Mouse (Mus musculus): ENCODE measurements around the gene Ip6k1. TPM values are rescaled to one million over a fixed set of nuclear protein-coding genes. Genes with fewer than 3 reads are reported as not detected.

Gene Ip6k1
- total and polyA plus RNA-seq, 3 experiments = 31.8 to 59.1 (median 37.2) TPM

GRCm38 (mm10) chr9:108049561-108050251 is 47.4 kb downstream of the Ip6k1 start:
- DNase-seq (ENCODE audit: low read depth, low spot score) = no peak
- TF ChIP-seq MAZ (IDR thresholded peaks at IDR 0.05; ENCODE audit: low read depth, low read length) (no peak), E2F4 (IDR thresholded peaks at IDR 0.05; ENCODE audit: borderline replicate concordance, low read depth, low read length) (no peak), SMC3 (IDR thresholded peaks at IDR 0.05; ENCODE audit: low read depth, low read length) (peak; percentile 10; the same call in 1 of the 2 replicates), ZMIZ1 (IDR thresholded peaks at IDR 0.05; ENCODE audit: low read depth, low read length) (0 out of 2 replicates have a peak, but pooled peaks have one; percentile 41), POLR2AphosphoS5 (IDR thresholded peaks at IDR 0.05; ENCODE audit: borderline replicate concordance, low read depth, low read length) (peak; percentile 71; the same call in 1 of the 2 replicates), ETS1 (IDR thresholded peaks at IDR 0.05; ENCODE audit: low read depth, low read length) (no peak), RCOR1 (IDR thresholded peaks at IDR 0.05; ENCODE audit: low read depth, low read length) (no peak)
- peaks cover 2 to 17% of the 10 kb centered on the region in 2 experiments for H3K4me1 ChIP-seq (ENCODE audit: control insufficient read depth in 1 of 2, insufficient read depth in 2 of 2, low read length in 2 of 2)
- H3K27me3 ChIP-seq (ENCODE audit: control insufficient read depth in 1 of 2, insufficient read depth in 2 of 2, low read length in 2 of 2) = no peaks in the 10 kb centered on the region
- peak overlapping the region; percentile 89 for H3K9ac ChIP-seq (ENCODE audit: control insufficient read depth, low read depth, low read length, poor library complexity, severe bottlenecking)
- peaks cover 0 to 6% of the 10 kb centered on the region in 2 experiments; a peak in 2 of 4 replicates for H3K36me3 ChIP-seq (ENCODE audit: control insufficient read depth in 1 of 2, insufficient read depth in 2 of 2, low read length in 2 of 2)
- H3K4me3 ChIP-seq (ENCODE audit: control insufficient read depth in 1 of 2, insufficient read depth in 1 of 2, low read depth in 2 of 2, low read length in 2 of 2) = peak overlapping the region; percentile 89 to 98
- H3K9me3 ChIP-seq (replicated peaks; ENCODE audit: insufficient read depth, low read length) = no peaks in the 10 kb centered on the region
- peaks cover 10% of the 10 kb centered on the region for H3K79me2 ChIP-seq (ENCODE audit: control insufficient read depth, insufficient read depth, low read length, poor library complexity)
- peak overlapping the region; percentile 44 for H3K27ac ChIP-seq (ENCODE audit: control insufficient read depth, low read depth, low read length)

DNA sequence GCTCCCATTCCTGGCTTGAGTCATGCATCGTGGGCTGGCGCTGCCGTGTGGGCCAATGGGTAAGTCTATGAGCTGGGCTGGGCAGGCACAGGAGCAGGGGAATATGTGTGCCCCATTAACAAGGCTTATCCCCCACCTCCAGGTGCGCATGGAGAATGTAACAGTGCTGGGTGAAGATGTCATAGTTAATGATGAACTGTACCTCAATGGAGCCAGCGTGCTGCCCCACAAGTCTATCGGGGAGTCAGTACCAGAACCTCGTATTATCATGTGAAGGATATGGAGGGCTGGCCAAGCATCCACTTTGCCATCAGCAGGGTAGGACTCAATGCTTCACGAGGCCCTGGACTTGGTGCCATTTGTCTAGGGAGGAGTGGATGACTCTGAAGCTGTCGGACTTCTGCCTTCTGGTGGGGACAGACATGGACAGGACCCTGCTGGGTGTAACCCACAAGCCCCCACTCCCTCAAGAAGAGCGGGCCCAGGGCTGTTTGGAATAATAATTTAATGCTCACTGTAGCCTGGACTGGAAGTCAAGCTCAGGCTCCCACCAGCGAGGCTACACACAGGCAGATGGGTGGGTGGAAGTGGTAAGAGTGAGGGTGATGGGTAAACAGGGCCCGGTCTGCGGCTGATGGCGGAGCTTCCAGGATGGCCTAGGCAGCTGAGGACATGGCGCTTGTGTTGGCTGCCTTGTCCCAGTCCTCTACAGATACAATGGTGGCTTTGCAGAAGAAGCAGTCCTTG is 49.1 kb downstream of the Ip6k1 start:
- Histone ChIP-seq H3K79me2 (ENCODE audit: control insufficient read depth, insufficient read depth, low read length, poor library complexity) (peaks cover 10% of the 10 kb centered on the region), H3K4me1 (ENCODE audit: control insufficient read depth in 1 of 2, insufficient read depth in 2 of 2, low read length in 2 of 2) (peaks cover 2 to 17% of the 10 kb centered on the region in 2 experiments), H3K36me3 (ENCODE audit: control insufficient read depth in 1 of 2, insufficient read depth in 2 of 2, low read length in 2 of 2) (peaks cover 0 to 6% of the 10 kb centered on the region in 2 experiments; a peak in 2 of 4 replicates), H3K4me3 (ENCODE audit: control insufficient read depth in 1 of 2, insufficient read depth in 1 of 2, low read depth in 2 of 2, low read length in 2 of 2) (no peak overlapping the region), H3K27me3 (ENCODE audit: control insufficient read depth in 1 of 2, insufficient read depth in 2 of 2, low read length in 2 of 2) (no peaks in the 10 kb centered on the region), H3K9me3 (replicated peaks; ENCODE audit: insufficient read depth, low read length) (no peaks in the 10 kb centered on the region), H3K27ac (ENCODE audit: control insufficient read depth, low read depth, low read length) (no peak overlapping the region), H3K9ac (ENCODE audit: control insufficient read depth, low read depth, low read length, poor library complexity, severe bottlenecking) (no peak overlapping the region)
- no peak for DNase-seq (ENCODE audit: low read depth, low spot score)
- peak; percentile 40; the same call in 1 of the 2 replicates for TF ChIP-seq POLR2AphosphoS2 (IDR thresholded peaks at IDR 0.05; ENCODE audit: low read length)
- no peak for TF ChIP-seq MAFK (IDR thresholded peaks at IDR 0.05; ENCODE audit: borderline replicate concordance, low read depth, low read length)
- TF ChIP-seq TAL1 (IDR thresholded peaks at IDR 0.05; ENCODE audit: low read length) = no peak

DNA sequence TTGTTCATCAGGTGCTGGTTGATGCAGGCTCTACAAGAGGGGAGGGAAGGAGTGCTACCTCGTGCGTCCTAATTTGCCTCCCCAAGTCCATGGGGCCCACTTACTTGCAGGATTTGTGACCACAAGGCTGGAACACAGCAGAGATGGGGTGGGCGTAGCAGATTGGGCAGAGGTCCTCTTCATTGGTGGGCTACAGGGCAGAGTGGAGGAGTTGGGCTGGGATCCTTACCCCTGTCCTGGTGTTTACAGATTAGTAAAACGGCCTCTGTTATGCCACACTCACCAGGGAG is 49.6 kb downstream of the Ip6k1 start:
- H3K79me2 ChIP-seq (ENCODE audit: control insufficient read depth, insufficient read depth, low read length, poor library complexity) = peaks cover 10% of the 10 kb centered on the region
- no peak overlapping the region for H3K27ac ChIP-seq (ENCODE audit: control insufficient read depth, low read depth, low read length)
- no peak overlapping the region for H3K4me3 ChIP-seq (ENCODE audit: control insufficient read depth in 1 of 2, insufficient read depth in 1 of 2, low read depth in 2 of 2, low read length in 2 of 2)
- TF ChIP-seq POLR2AphosphoS2 (IDR thresholded peaks at IDR 0.05; ENCODE audit: low read length) (0 out of 2 replicates have a peak, but pooled peaks have one; percentile 17), MYB (IDR thresholded peaks at IDR 0.05; ENCODE audit: low read depth, low read length) (no peak), SMC3 (IDR thresholded peaks at IDR 0.05; ENCODE audit: low read depth, low read length) (0 out of 2 replicates have a peak, but pooled peaks have one; percentile 10)
- H3K9ac ChIP-seq (ENCODE audit: control insufficient read depth, low read depth, low read length, poor library complexity, severe bottlenecking) = no peak overlapping the region
- no peaks in the 10 kb centered on the region for H3K27me3 ChIP-seq (ENCODE audit: control insufficient read depth in 1 of 2, insufficient read depth in 2 of 2, low read length in 2 of 2)
- no peak for DNase-seq (ENCODE audit: low read depth, low spot score)
- H3K4me1 ChIP-seq (ENCODE audit: control insufficient read depth in 1 of 2, insufficient read depth in 2 of 2, low read length in 2 of 2) = peaks cover 2 to 17% of the 10 kb centered on the region in 2 experiments
- peaks cover 0 to 6% of the 10 kb centered on the region in 2 experiments; a peak in 2 of 4 replicates for H3K36me3 ChIP-seq (ENCODE audit: control insufficient read depth in 1 of 2, insufficient read depth in 2 of 2, low read length in 2 of 2)
- no peaks in the 10 kb centered on the region for H3K9me3 ChIP-seq (replicated peaks; ENCODE audit: insufficient read depth, low read length)

Measured in MEL (cell line).